In genomic region chr16:9995814-9996210, GRCm38 (mm10) we compare ENCODE assay signal across 10 mouse cellular contexts. TPM values are rescaled to one million over a fixed set of nuclear protein-coding genes. Genes with fewer than 3 reads are reported as not detected.
DNase-seq lines count a peak whose midpoint lies in the region; ATAC-seq lines count a peak whose summit lies in the region.
"Had no signal": no experiment of that assay in that cellular context is flagged by ENCODE, and none has a peak within 500 bp of the region (broad histone marks: within the 10 kb centered on the region; RNA-seq: fewer than 3 reads in every experiment).

No protein-coding gene starts in this region.

- no peak for ATAC-seq in kidney, embryonic 15.5 days (replicated peaks; ENCODE audit: low FRiP score)
- no peak; the same call in 1 of the 2 replicates for ATAC-seq in midbrain, embryonic 15.5 days (replicated peaks)

- no peak overlapping the region for H3K9ac ChIP-seq in kidney, embryonic 15.5 days
- peak overlapping the region; percentile 76 for H3K9ac ChIP-seq in midbrain, embryonic 15.5 days

- no peak for DNase-seq in kidney, adult 18-20 months
- DNase-seq in embryo, embryonic 9.5 days (ENCODE audit: extremely low spot score), result peak; percentile 24
- peak; percentile 14 for DNase-seq in forelimb bud, embryonic 11.5 days (ENCODE audit: low read depth, low spot score)
- DNase-seq in layer of hippocampus, postnatal 14 days (ENCODE audit: low spot score in 2 of 2), result no peak
- no peak for DNase-seq in left cerebral cortex, postnatal 36 days (ENCODE audit: low spot score in 2 of 2)
- no peak for DNase-seq in thymus, postnatal 36 days
- DNase-seq: spleen, adult 18-20 months had no signal

- H3K27ac ChIP-seq in kidney, embryonic 15.5 days, result no peak overlapping the region
- H3K27ac ChIP-seq in midbrain, embryonic 15.5 days, result peak overlapping the region; percentile 65
- H3K27ac ChIP-seq: macrophage had no signal

- H3K9me3 ChIP-seq in kidney, embryonic 15.5 days (replicated peaks), result no peaks in the 10 kb centered on the region
- no peaks in the 10 kb centered on the region for H3K9me3 ChIP-seq in midbrain, embryonic 15.5 days

- peak overlapping the region; percentile 83 for H3K4me2 ChIP-seq in kidney, embryonic 15.5 days
- H3K4me2 ChIP-seq in midbrain, embryonic 15.5 days, result peak overlapping the region; percentile 97

- H3K4me3 ChIP-seq in kidney, embryonic 15.5 days (replicated peaks), result peak overlapping the region; percentile 43
- peak overlapping the region; percentile 64 for H3K4me3 ChIP-seq in midbrain, embryonic 15.5 days

- H3K36me3 ChIP-seq in kidney, embryonic 15.5 days, result no peaks in the 10 kb centered on the region
- no peaks in the 10 kb centered on the region for H3K36me3 ChIP-seq in midbrain, embryonic 15.5 days (replicated peaks)

- 24% methylated on average over 13 of the region's 13 CpGs for WGBS in kidney, embryonic 15.5 days
- 18% methylated on average over 13 of the region's 13 CpGs for WGBS in midbrain, embryonic 15.5 days

- H3K27me3 ChIP-seq in kidney, embryonic 15.5 days, result peaks cover 69% of the 10 kb centered on the region
- H3K27me3 ChIP-seq in midbrain, embryonic 15.5 days (replicated peaks), result peaks cover 28% of the 10 kb centered on the region

- intact Hi-C loops in left cerebral cortex, postnatal 36 days (cut with DNase I), result loop anchor here (10.0 kb wide), 3 partner anchors 301 to 531 kb away; no protein-coding TSS in a partner anchor

- H3K4me1 ChIP-seq in kidney, embryonic 15.5 days, result peaks cover 37% of the 10 kb centered on the region
- peaks cover 26% of the 10 kb centered on the region for H3K4me1 ChIP-seq in midbrain, embryonic 15.5 days

RNA-seq across cellular contexts. Expression of gene Grin2a, which starts 0.5 kb away (rescaled TPM):
- 0.24 and 0.44 TPM in 2 replicates for polyA plus RNA-seq in kidney, embryonic 15.5 days (2015; fragmentation: Nextera tagmentation; extraction: Ambion mirVana)
- 8.0 and 8.7 TPM in 2 replicates for polyA plus RNA-seq in midbrain, embryonic 15.5 days (2015; fragmentation: Nextera tagmentation; extraction: Ambion mirVana)
- total RNA-seq in layer of hippocampus, postnatal 14 days (2021), result 100 to 1,000 TPM; 273 to 305 TPM
- 100 to 1,000 TPM; 242 to 256 TPM for total RNA-seq in left cerebral cortex, postnatal 36 days (2021)
- polyA plus RNA-seq: macrophage had no signal

Comparison
In these comparisons a context has a peak if more than half of its experiments do, and no peak if none do; other contexts are left out.
1. DNase-seq: peak in embryo, embryonic 9.5 days (single experiment) and forelimb bud, embryonic 11.5 days (single experiment); none in kidney, adult 18-20 months (single experiment), layer of hippocampus, postnatal 14 days (0 of 2), left cerebral cortex, postnatal 36 days (0 of 2) and thymus, postnatal 36 days (0 of 2).